Mouse (Mus musculus): ENCODE measurements around the gene Pik3r6.

DNA sequence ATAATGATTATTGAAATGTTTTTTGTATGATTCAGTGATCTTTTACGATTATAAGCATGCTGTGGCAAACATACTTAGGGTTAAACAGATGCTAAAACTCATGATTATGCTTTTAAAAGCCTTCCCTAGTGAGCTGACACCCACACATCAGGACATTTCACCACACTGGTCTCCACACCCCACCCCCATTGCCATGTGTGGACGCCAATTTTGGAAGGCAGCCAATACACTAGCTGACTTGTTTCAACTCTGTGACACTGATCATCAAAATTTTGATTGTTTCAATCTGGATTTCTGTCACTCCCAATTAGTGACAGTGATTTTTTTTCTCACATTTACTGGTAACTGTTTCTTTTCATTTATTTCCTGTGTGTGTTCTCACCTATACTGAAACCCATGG lies 44.7 kb downstream of the Pik3r6 start:
- TF ChIP-seq CTCF (IDR thresholded peaks at IDR 0.05; ENCODE audit: extremely low read depth, insufficient read depth, low read length): no peak
- TF ChIP-seq POLR2A (IDR thresholded peaks at IDR 0.05; ENCODE audit: extremely low read depth, insufficient read depth, low read length): no peak

All from cortical plate, adult 2 months (tissue).